Mouse (Mus musculus) gastrocnemius, postnatal 25 days (tissue): ENCODE data around the gene Frmd4a. TPM values are rescaled to one million over a fixed set of nuclear protein-coding genes. Genes with fewer than 3 reads are reported as not detected.
"Not testable (repeated sequence)": the region's sequence is repeated elsewhere in the genome, so short reads cannot be mapped to it uniquely, and the experiment has no call there.

Source experiments
- DNase-seq: peaks from one replicate; pipeline ENCODE4 v3.0.0; 2022
- total RNA-seq, 2 experiments: library from RNA; stranded (reverse); gene quantifications; 1 replicate in 1 of 2; 2 replicates in 1 of 2; pipeline ENCODE4 v1.2.3; 2021

Frmd4a gene
- total RNA-seq, 2 experiments from 2014 or later, result 5.3 to 5.6 TPM

- no peak for DNase-seq
These were observed 273.6 kb downstream of the Frmd4a start for GRCm38 (mm10) chr2:4291100-4291499.

DNA sequence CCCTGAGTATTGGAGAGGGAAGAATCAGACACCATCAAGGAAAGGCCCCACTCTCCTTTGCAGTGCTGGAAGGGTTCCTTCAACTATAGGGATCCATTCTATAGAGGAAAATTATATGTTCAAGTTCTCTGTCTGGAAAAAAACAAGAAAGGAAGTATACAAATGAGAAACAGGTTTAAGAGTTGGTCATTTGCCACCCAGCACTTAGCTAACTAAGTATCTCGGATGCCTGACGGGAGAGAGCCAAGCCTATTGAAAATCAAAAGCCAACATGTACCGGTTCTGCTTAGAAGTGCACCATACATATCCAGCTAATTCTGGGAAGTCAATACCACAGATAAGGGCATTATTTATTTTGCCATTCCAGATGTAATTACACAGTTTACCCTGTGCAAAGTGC lies 274.2 kb downstream of the Frmd4a start:
- no peak for DNase-seq

DNA sequence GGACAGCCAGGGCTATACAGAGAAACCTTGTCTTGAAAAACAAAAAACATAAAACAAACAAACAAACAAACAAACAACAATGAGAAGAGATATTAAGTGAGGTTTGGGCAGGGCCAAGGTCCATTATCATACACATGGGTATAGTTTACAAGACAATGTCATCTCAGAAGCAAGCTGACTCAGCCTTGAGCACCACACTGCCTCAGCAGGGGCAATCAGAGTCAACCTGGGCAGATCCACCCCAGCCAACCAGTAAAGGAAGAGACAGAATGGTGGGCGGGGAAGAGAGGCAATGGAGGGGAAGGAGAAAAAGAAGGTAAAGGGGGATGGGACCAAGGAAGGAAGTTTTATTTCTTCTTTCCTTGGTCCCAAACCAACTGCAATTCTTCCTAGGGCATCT lies 276.2 kb downstream of the Frmd4a start:
- DNase-seq, result no peak

DNA sequence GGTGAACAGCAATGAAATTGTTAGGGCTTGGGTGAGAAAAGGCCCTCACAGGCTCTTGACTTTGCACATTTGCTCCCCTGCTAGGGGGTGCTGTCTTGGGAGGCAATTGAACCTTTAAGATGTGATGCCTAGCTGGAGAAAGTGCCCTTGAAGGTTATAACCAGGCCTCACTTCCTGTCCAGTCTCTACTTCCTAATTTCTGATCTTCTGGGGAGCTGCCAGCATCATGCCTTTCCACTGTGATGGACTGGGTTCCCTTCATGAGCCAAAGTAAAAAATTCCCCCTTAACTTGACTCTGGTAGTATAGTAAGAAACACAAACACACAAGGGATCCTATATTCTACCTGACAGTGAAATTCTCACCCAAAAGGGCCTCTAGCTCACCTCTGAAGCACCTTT lies 278.1 kb downstream of the Frmd4a start:
- DNase-seq, result no peak

- DNase-seq, result no peak
These were observed 279.4 kb downstream of the Frmd4a start for GRCm38 (mm10) chr2:4296881-4297280.

- DNase-seq, result peak; percentile 17
These were observed 281.1 kb downstream of the Frmd4a start for GRCm38 (mm10) chr2:4298325-4299215.

- no peak for DNase-seq
These were observed 282.1 kb downstream of the Frmd4a start for GRCm38 (mm10) chr2:4299593-4299992.

DNA sequence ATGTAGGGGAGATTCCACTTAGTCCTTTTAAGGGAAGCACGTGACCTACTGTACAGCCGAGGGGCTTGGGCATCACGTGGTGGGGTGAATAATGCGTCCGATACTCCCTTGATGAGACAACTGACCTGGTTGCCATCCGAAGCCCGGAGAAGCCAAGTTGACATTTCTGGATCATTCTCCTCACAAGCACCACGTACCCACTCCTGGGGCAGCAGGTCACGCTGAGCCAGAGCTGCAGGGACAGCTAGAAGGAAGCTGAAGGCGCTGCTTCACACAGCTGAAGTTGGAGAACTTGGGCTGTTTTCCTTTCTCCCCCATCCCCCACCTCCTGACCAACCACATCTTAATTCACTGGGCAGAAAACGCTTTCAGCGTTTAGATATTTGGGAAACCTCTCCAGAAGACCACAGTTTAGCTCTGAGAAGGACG lies 282.9 kb downstream of the Frmd4a start:
- DNase-seq, result no peak

- DNase-seq, result no peak
These were observed 283.3 kb downstream of the Frmd4a start for GRCm38 (mm10) chr2:4300816-4301215.

GRCm38 (mm10) chr2:4301256-4301655 lies 283.7 kb downstream of the Frmd4a start:
- DNase-seq, result no peak

GRCm38 (mm10) chr2:4301692-4302091 lies 284.2 kb downstream of the Frmd4a start:
- no peak for DNase-seq

DNA sequence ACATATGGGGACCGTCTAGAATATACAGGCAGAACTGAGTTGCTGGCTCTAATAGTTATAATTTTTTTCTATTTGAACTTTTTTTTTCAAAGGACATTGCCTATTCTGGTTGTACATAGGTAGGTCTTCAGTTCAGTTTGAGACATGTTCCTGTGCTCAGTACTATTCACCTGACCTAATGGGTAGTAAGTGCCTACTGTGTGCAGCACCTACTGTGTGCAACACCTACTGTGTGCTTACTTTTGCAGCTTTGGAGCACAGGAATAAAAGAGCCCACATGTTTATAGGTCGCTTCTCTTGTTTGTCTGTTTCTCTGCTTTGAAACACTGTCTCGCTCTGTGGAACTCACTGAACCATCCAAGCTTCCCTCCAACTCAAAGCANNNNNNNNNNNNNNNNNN lies 284.6 kb downstream of the Frmd4a start:
- DNase-seq, result no peak

DNA sequence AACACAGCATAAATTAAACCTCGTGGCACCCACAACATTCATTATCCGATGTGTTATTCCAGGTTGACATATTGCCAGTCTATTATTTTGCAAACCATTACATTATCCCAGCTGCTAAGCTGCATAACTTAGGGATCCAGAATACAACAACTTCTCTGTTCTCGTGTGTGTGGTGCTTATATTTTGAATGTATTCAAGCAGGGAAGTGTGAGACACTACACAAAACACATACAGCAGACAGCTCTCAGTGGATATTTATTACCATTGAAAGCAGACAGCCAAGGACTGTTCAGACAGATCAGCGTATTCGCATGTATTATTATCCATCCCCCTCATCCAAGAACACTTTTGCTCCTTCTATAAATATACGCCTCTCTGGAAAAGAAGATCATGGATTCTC lies 289.6 kb downstream of the Frmd4a start:
- DNase-seq, result no peak

- no peak for DNase-seq
These were observed 297.0 kb downstream of the Frmd4a start for GRCm38 (mm10) chr2:4314545-4314944.

DNA sequence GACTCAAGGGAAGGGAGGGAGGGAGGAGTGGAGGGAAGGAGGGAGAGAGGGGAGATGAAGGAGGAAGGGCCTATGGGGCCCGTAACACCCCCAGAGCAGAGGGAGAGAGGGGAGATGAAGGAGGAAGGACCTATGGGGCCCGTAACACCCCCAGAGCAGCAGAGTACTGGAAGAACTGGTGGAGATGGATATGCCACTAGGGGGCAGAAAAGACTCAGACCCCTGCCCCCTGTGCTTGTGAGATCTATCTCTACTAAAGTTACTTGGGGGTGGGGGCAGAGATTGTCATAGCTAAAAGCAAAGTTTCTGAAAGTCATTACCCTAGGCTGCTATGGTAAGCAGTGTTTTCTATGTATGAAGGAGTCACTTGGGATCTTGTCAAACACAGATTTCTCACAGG lies 299.1 kb downstream of the Frmd4a start:
- no peak for DNase-seq

DNA sequence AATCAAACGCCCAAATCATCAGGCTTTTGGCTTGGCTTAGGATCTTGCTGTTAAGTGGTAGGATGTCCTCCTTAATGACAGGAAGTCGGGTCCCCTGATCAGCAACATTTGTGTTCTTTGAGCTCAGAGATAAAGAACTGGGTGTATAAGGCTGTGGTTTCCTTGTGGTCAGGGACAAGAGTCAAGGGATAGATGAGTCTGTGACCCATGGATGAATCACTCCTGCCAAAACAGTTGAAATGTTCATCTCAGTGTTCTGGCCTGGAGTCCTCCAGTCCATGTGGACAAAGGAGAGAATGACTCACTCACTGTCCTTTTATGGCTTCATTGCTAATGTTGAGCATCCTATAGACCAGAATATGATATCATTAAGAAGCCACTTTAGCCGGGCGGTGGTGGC lies 300.6 kb downstream of the Frmd4a start:
- no peak for DNase-seq

- no peak for DNase-seq
These were observed 308.9 kb downstream of the Frmd4a start for GRCm38 (mm10) chr2:4326241-4327010.

GRCm38 (mm10) chr2:4327011-4327340 lies 309.5 kb downstream of the Frmd4a start:
- no peak for DNase-seq

- no peak for DNase-seq
These were observed 314.9 kb downstream of the Frmd4a start for GRCm38 (mm10) chr2:4332441-4332840.

GRCm38 (mm10) chr2:4334201-4334600 lies 316.7 kb downstream of the Frmd4a start:
- peak; percentile 69 for DNase-seq

GRCm38 (mm10) chr2:4334936-4335335 lies 317.4 kb downstream of the Frmd4a start:
- DNase-seq, result no peak

DNA sequence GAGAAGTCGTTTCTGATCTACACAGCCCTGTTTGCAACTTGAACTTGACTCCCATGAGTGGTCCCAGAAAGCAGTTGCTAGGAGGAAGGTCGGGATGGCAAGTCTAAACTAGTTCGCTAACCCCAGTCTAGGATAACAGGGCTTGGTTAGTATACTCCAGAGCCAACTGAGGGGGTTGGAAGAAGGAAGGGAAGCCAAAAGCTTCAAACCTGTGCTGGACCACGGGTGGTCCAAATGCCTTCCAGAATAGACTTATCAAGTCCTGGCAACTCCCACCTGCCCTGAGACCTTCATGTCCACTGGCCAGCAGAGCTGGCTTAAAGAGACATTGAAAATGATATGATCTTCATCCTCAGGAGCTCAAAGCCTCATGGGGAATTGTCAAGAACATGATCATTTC lies 318.4 kb downstream of the Frmd4a start:
- DNase-seq, result no peak

DNA sequence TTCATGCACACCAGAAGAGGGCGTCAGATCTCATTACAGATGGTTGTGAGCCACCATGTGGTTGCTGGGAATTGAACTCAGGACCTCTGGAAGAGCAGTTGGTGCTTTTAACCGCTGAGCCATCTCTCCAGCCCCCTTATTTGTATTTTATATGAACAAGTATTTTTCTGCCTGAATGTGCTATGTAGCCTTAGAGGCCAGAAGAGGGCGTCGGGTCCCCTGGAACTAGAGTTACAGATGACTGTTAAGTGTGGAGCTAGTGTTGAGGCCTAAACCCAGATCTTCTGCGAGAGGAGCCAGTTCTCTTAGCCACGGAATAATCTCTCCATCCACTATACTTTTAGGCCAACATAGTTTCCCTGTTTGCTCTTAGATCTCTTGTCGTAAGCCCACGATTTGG lies 320.8 kb downstream of the Frmd4a start:
- not testable (repeated sequence) for DNase-seq

- DNase-seq, result no peak
These were observed 321.6 kb downstream of the Frmd4a start for GRCm38 (mm10) chr2:4339128-4339527.
